Mouse (Mus musculus) layer of hippocampus, adult 2 months (tissue): ENCODE results near the gene Olfr972. TPM values are rescaled to one million over a fixed set of nuclear protein-coding genes. Genes with fewer than 3 reads are reported as not detected.
"Not testable (repeated sequence)": the region's sequence is repeated elsewhere in the genome, so short reads cannot be mapped to it uniquely, and the experiment has no call there.

Experiments
- DNase-seq, 2 experiments: peaks; one replicate each; pipeline ENCODE4 v3.0.0; 2022; ENCODE audit warnings: low spot score in 2 of 2
- H3K27ac ChIP-seq: fragments of 200-600 bp; 2 replicates; pipeline ENCODE4 v1.8.1; 2022
- H3K4me3 ChIP-seq: fragments of 200-600 bp; 2 replicates; pipeline ENCODE4 v1.8.1; 2022; ENCODE audit warnings: mild to moderate bottlenecking
- CTCF ChIP-seq: fragments of 200-600 bp; conservative IDR thresholded peaks from 2 replicates; pipeline ENCODE4 v1.8.1; 2022; ENCODE audit warnings: antibody characterized with exemption, mild to moderate bottlenecking, moderate library complexity
- long read RNA-seq, 2 experiments: library from polyadenylated mRNA; stranded (forward); transcript quantifications; one replicate each; pipeline ENCODE4 v2.0.0; 2021; ENCODE audit warnings: borderline mapping rate in 2 of 2
- total RNA-seq, 2 experiments: library from RNA; stranded (reverse); gene quantifications; 2 replicates each; pipeline ENCODE4 v1.2.3; 2021

Gene Olfr972
- not detected for total RNA-seq
- long read RNA-seq, experiment 1: 0 reads
- long read RNA-seq, experiment 2: 0 reads

GRCm38 (mm10) chr9:39866122-39866521 is at the start of gene Olfr972:
Gene Olfr972, plus strand, starts transcription at chr9:39866422.
- TF ChIP-seq CTCF: no peak
- no peak for DNase-seq
- no peak within 1 kb of the TSS for H3K27ac ChIP-seq
- no peak within 1 kb of the TSS for H3K4me3 ChIP-seq

GRCm38 (mm10) chr9:39836576-39836975 is 29.6 kb upstream of the Olfr972 start, which contains the start of gene Olfr971:
Gene Olfr971, plus strand, starts transcription at chr9:39836876.
- not testable (repeated sequence) for H3K27ac ChIP-seq, H3K4me3 ChIP-seq, DNase-seq

- DNase-seq, H3K27ac ChIP-seq, H3K4me3 ChIP-seq: not testable (repeated sequence)
Observed at GRCm38 (mm10) chr9:39871986-39872385, 5.8 kb downstream of the Olfr972 start.

GRCm38 (mm10) chr9:39877541-39878396 is 11.5 kb downstream of the Olfr972 start:
- not testable (repeated sequence) for DNase-seq, H3K27ac ChIP-seq

GRCm38 (mm10) chr9:39905106-39905505 is 38.9 kb downstream of the Olfr972 start:
- no peak overlapping the region for H3K4me3 ChIP-seq
- no peak for DNase-seq
- TF ChIP-seq CTCF: no peak
- no peak overlapping the region for H3K27ac ChIP-seq

More at GRCm38 (mm10) chr9:39877541-39878396, 11.5 kb downstream of the Olfr972 start:
- not testable (repeated sequence) for H3K4me3 ChIP-seq

- H3K4me3 ChIP-seq: no peak within 1 kb of the TSS
- H3K27ac ChIP-seq: no peak within 1 kb of the TSS
- no peak for TF ChIP-seq CTCF
- no peak for DNase-seq
Observed at GRCm38 (mm10) chr9:39907036-39907435, 40.8 kb downstream of the Olfr972 start, which contains the start of gene Olfr229. Gene Olfr229, plus strand, starts transcription at chr9:39907336.

GRCm38 (mm10) chr9:39909939-39910338 is 43.7 kb downstream of the Olfr972 start:
- H3K27ac ChIP-seq: no peak overlapping the region
- DNase-seq: no peak
- H3K4me3 ChIP-seq: no peak overlapping the region
- no peak for TF ChIP-seq CTCF

Other genes starting within 250 kb of the Olfr972 start
- gene Olfr960, start 245.0 kb upstream of the Olfr972 start, total RNA-seq: not detected
- gene Olfr961, start 221.3 kb upstream of the Olfr972 start, total RNA-seq: not detected
- not detected for gene Olfr963, start 199.2 kb upstream of the Olfr972 start, total RNA-seq
- gene Olfr149, start 159.3 kb upstream of the Olfr972 start, total RNA-seq: not detected
- not detected for gene Olfr965, start 155.1 kb upstream of the Olfr972 start, total RNA-seq
- not detected for gene Olfr150, start 135.4 kb upstream of the Olfr972 start, total RNA-seq
- gene Olfr967, start 120.2 kb upstream of the Olfr972 start, total RNA-seq: under 1 TPM in 1 of 2 experiments, not detected in 1; 0.41 TPM
- not detected for gene Olfr968, start 83.2 kb upstream of the Olfr972 start, total RNA-seq
- gene Olfr969, start 75.5 kb upstream of the Olfr972 start, total RNA-seq: not detected
- gene Olfr970, start 57.6 kb upstream of the Olfr972 start, total RNA-seq: not detected
- not detected for gene Olfr971, start 29.5 kb upstream of the Olfr972 start, total RNA-seq
- gene Olfr229, start 40.9 kb downstream of the Olfr972 start, total RNA-seq: not detected
- gene Olfr974, start 71.1 kb downstream of the Olfr972 start, total RNA-seq: not detected
- not detected for gene Olfr975, start 85.6 kb downstream of the Olfr972 start, total RNA-seq
- gene Olfr976, start 94.7 kb downstream of the Olfr972 start, total RNA-seq: not detected
- gene Olfr978, start 125.7 kb downstream of the Olfr972 start, total RNA-seq: not detected
- gene Olfr979, start 137.0 kb downstream of the Olfr972 start, total RNA-seq: not detected
- gene Olfr980, start 143.2 kb downstream of the Olfr972 start, total RNA-seq: not detected
- gene Olfr981, start 155.0 kb downstream of the Olfr972 start, total RNA-seq: not detected
- gene Olfr982, start 207.4 kb downstream of the Olfr972 start, total RNA-seq: not detected
- not detected for gene Olfr983, start 227.2 kb downstream of the Olfr972 start, total RNA-seq
- not detected for gene Olfr984, start 247.8 kb downstream of the Olfr972 start, total RNA-seq